Mouse (Mus musculus): Measurements from ENCODE around the gene Slit3.

- TF ChIP-seq POLR2A (IDR thresholded peaks at IDR 0.05; ENCODE audit: low read depth, low read length), result no peak
- TF ChIP-seq CTCF (IDR thresholded peaks at IDR 0.05; ENCODE audit: extremely low read depth, insufficient read length, insufficient replicate concordance, low read depth, low read length), result no peak
Observed at GRCm38 (mm10) chr11:35604848-35605790, 484.1 kb downstream of the Slit3 start.
